Mouse (Mus musculus) megakaryocyte, embryonic 14.5 days (primary cell): ENCODE results near the gene Sncg.

Experiments
- FLI1 ChIP-seq: IDR thresholded peaks from 2 replicates; pipeline ENCODE4 v1.6.1; 2012; ENCODE audit warnings: low read length, inconsistent platforms, mixed read lengths
- GATA1 ChIP-seq: IDR thresholded peaks from 3 replicates; pipeline ENCODE4 v1.6.1; 2012; ENCODE audit warnings: mixed read lengths, low read length, inconsistent platforms, borderline replicate concordance

- TF ChIP-seq GATA1, result no peak
- no peak for TF ChIP-seq FLI1
Measured at GRCm38 (mm10) chr14:34345771-34346566, 28.6 kb downstream of the Sncg start.
